Mouse (Mus musculus) liver, embryonic 14.5 days (tissue): ENCODE measurements at regions not wholly inside any gene's neighbourhood (a gene's known extent, or its start where the extent isn't known, plus 50 kb on each side); places are given as distances from the start of the nearest gene placed in this dataset.

Source experiments
- CTCF ChIP-seq: IDR thresholded peaks from 2 replicates; pipeline ENCODE4 v1.5.1; 2016; ENCODE audit warnings: antibody characterized with exemption, low read depth, control low read depth
- EP300 ChIP-seq: IDR thresholded peaks from 2 replicates; pipeline ENCODE4 v1.6.1; 2016; ENCODE audit warnings: antibody characterized with exemption, low read depth

DNA sequence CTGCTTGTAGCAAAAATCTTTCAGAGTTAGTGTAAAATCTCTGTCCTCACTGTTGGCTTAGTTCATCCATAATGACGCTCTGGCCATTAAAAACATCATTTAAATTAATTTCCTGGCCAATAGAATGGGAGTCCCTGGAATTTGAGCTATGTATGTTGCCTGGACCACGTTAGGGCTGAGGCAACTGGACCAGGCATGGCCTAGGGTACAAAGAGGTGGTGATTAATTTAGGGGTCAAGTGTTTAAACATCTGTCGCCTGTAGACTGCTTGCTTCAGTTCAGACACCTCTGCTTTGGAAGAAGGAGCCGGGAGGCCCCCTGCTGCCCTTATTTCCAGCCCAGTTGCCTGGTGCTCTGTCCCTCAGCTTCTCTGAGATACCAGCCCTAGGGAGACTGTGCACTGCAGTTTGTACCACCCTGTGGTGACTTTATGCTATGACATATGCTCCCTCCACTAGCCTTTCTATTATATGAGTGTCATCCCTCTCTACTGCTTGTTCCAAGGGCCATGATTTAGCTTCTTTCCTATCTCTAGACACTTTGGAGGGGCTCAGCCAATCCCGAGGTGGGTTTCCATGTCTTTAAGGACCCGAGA is 83.5 kb downstream of the En1 start:
- TF ChIP-seq CTCF (peak; percentile 19; the same call in 1 of the 2 replicates), EP300 (no peak)
